Mouse (Mus musculus) CH12.LX (cell line): ENCODE data around the gene Rfx4. TPM values are rescaled to one million over a fixed set of nuclear protein-coding genes. Genes with fewer than 3 reads are reported as not detected.

Source experiments
- DNase-seq: peaks from one replicate; pipeline ENCODE4 v3.0.0-alpha.2; 2013; ENCODE audit errors: extremely low read depth
- H3K27ac ChIP-seq: 2 replicates; pipeline ENCODE4 v1.5.1; 2012; ENCODE audit warnings: low read depth, mild to moderate bottlenecking, control low read depth, moderate library complexity; ENCODE audit not compliant: insufficient read depth
- H3K27me3 ChIP-seq: replicated peaks from 2 replicates; pipeline ENCODE3; 2012; ENCODE audit warnings: inconsistent platforms
- H3K36me3 ChIP-seq, 2 experiments: replicated peaks in 1 of 2; 2 replicates each; pipeline versions ENCODE3 to v1.6.1; 2012; ENCODE audit warnings: inconsistent platforms in 1 of 2, low read length in 1 of 2, mild to moderate bottlenecking in 1 of 2, mixed read lengths in 1 of 2, moderate library complexity in 1 of 2; ENCODE audit not compliant: control insufficient read depth in 1 of 2, insufficient read depth in 1 of 2
- H3K4me1 ChIP-seq, 2 experiments: 2 replicates each; pipeline ENCODE4 v1.6.1; 2012; ENCODE audit warnings: inconsistent platforms in 1 of 2, moderate library complexity in 1 of 2; ENCODE audit not compliant: insufficient read depth in 2 of 2, control insufficient read depth in 1 of 2
- H3K4me2 ChIP-seq: 2 replicates; pipeline ENCODE4 v1.6.1; 2012; ENCODE audit warnings: low read depth, mild to moderate bottlenecking, control low read depth; ENCODE audit not compliant: poor library complexity, insufficient read depth, severe bottlenecking
- H3K4me3 ChIP-seq, 3 experiments: fragments of 150-350 bp in 1 of 3; sonication (generic) in 1 of 3; replicated peaks in 1 of 3; 2 replicates each; pipeline versions ENCODE3 to v1.5.1; 2011 to 2012; ENCODE audit warnings: low read depth in 2 of 3, low read length in 2 of 3, mild to moderate bottlenecking in 2 of 3, moderate library complexity in 2 of 3, control low read depth in 1 of 3, improper control_type of control experiment in 1 of 3, inconsistent platforms in 1 of 3, mixed read lengths in 1 of 3; ENCODE audit not compliant: poor library complexity in 1 of 3
- H3K79me2 ChIP-seq: replicated peaks from 2 replicates; pipeline ENCODE4 v1.6.1; 2012; ENCODE audit warnings: mild to moderate bottlenecking, moderate library complexity; ENCODE audit not compliant: control insufficient read depth, poor library complexity, insufficient read depth, severe bottlenecking; ENCODE audit errors: extremely low read depth
- H3K9ac ChIP-seq: 2 replicates; pipeline ENCODE4 v1.6.1; 2012; ENCODE audit warnings: low read depth, mild to moderate bottlenecking, control low read depth, moderate library complexity; ENCODE audit not compliant: insufficient read depth
- H3K9me3 ChIP-seq: replicated peaks from 2 replicates; pipeline ENCODE3; 2012; ENCODE audit warnings: low read length, inconsistent platforms, mixed read lengths
- ELF1 ChIP-seq: IDR thresholded peaks from 2 replicates; pipeline ENCODE4 v1.6.1; 2014; ENCODE audit warnings: low read depth, mild to moderate bottlenecking, inconsistent platforms, low read length, improper control_type of control experiment
- EP300 ChIP-seq: IDR thresholded peaks from 2 replicates; pipeline ENCODE4 v1.6.1; 2011; ENCODE audit warnings: low read length, improper control_type of control experiment
- ETS1 ChIP-seq: conservative IDR thresholded peaks from 2 replicates; pipeline ENCODE4 v1.6.1; 2012; ENCODE audit warnings: low read depth, mild to moderate bottlenecking, inconsistent platforms, low read length, improper control_type of control experiment, moderate library complexity
- HCFC1 ChIP-seq: IDR thresholded peaks from 2 replicates; pipeline ENCODE4 v1.6.1; 2012; ENCODE audit warnings: low read depth, mild to moderate bottlenecking, inconsistent platforms, low read length, improper control_type of control experiment
- KAT2A ChIP-seq: IDR thresholded peaks from 2 replicates; pipeline ENCODE4 v1.6.1; 2012; ENCODE audit warnings: low read length, improper control_type of control experiment, inconsistent platforms; ENCODE audit not compliant: insufficient replicate concordance
- MAFK ChIP-seq: IDR thresholded peaks from 2 replicates; pipeline ENCODE4 v1.6.1; 2011; ENCODE audit warnings: low read length, improper control_type of control experiment; ENCODE audit not compliant: insufficient replicate concordance
- MXI1 ChIP-seq: IDR thresholded peaks from 2 replicates; pipeline ENCODE4 v1.6.1; 2011; ENCODE audit warnings: mild to moderate bottlenecking, low read depth, low read length, improper control_type of control experiment
- NELFE ChIP-seq: IDR thresholded peaks from 2 replicates; pipeline ENCODE4 v1.6.1; 2011; ENCODE audit warnings: low read depth, low read length, improper control_type of control experiment
- POLR2A ChIP-seq: IDR thresholded peaks from 2 replicates; pipeline ENCODE4 v1.6.1; 2011; ENCODE audit warnings: low read depth, mild to moderate bottlenecking, improper control_type of control experiment, low read length
- POLR2AphosphoS2 ChIP-seq: IDR thresholded peaks from 2 replicates; pipeline ENCODE4 v1.6.1; 2011; ENCODE audit warnings: low read depth, low read length, improper control_type of control experiment
- ZC3H11A ChIP-seq: IDR thresholded peaks from 2 replicates; pipeline ENCODE4 v1.6.1; 2012; ENCODE audit warnings: low read depth, mild to moderate bottlenecking, inconsistent platforms, low read length, improper control_type of control experiment
- ZKSCAN1 ChIP-seq: IDR thresholded peaks from 2 replicates; pipeline ENCODE4 v1.6.1; 2012; ENCODE audit warnings: low read depth, inconsistent platforms, low read length, improper control_type of control experiment, borderline replicate concordance
- ZNF384 ChIP-seq: IDR thresholded peaks from 2 replicates; pipeline ENCODE4 v1.6.1; 2012; ENCODE audit warnings: low read depth, low read length, improper control_type of control experiment, inconsistent platforms
- dilution Hi-C: fragments of 300-500 bp; cut with MboI; formaldehyde crosslinking; loops from 2 replicates; pipeline ENCODE4 v1.14.3; 2020; ENCODE audit warnings: low sequenced_read_pairs; ENCODE audit not compliant: extremely low pct_unique_long_range_greater_than_20kb, extremely low pct_ligation_motif_present
- in situ Hi-C: fragments of 300-500 bp; cut with MboI; formaldehyde crosslinking; loops from 3 replicates; pipeline ENCODE4 v1.14.3; 2019; ENCODE audit warnings: low sequenced_read_pairs, low pct_ligation_motif_present, low pct_unique_long_range_greater_than_20kb, mixed read lengths
- polyA plus RNA-seq: library from polyadenylated mRNA; unstranded; fragments of >175 nt; gene quantifications from 2 replicates; pipeline ENCODE4 v1.2.1, GENCODE M21; 2012; ENCODE audit warnings: low read depth; ENCODE audit not compliant: insufficient read length
- total RNA-seq, 2 experiments: library from RNA; depleted of rRNA; stranded (reverse); fragments of 300-350 nt in 1 of 2; fragments of >200 nt in 1 of 2; gene quantifications; 2 replicates each; pipeline ENCODE4 v1.2.3; 2012 to 2014

The Rfx4 gene
- total and polyA plus RNA-seq, 3 experiments = 0.04 TPM; not detected in 2

DNA sequence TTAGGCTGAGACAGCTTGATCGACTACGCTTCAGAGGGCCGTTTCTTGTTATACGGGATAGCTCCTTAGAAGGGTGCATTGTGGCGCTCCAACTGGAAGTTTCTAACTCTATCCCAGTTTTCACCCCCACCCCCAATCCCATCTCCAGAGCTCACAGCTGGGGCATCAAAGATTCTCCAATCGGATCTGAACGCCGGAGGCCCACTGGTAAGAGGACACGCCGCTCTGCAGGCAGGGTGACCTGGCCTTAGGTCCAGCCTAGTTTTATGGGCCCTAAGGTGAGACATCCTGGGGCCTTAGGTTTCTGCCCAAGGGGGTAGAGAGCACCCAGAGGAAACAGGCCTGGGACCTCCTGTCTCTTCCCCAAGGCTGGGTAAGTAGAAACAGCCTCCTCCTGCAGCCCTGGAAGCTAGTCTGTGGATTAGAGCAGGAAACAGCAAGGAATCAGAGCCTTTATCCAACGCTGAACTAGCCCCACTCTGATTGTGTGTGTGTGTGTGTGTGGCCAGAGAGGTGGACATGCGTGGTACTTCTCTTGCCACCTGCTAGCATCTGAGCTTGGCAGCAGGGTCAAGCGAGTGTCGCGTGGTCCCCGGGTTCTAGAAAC lies 3.8 kb downstream of the Rfx4 start:
- H3K36me3 ChIP-seq = no peaks in the 10 kb centered on the region
- H3K79me2 ChIP-seq = no peaks in the 10 kb centered on the region
- H3K9ac ChIP-seq = no peak overlapping the region
- no peak for TF ChIP-seq NELFE
- no peak for TF ChIP-seq HCFC1
- TF ChIP-seq ZC3H11A = no peak
- TF ChIP-seq MAFK = no peak
- no peak for TF ChIP-seq ZKSCAN1
- TF ChIP-seq POLR2A = no peak
- TF ChIP-seq ZNF384 = no peak
- TF ChIP-seq ELF1 = no peak
- no peak overlapping the region for H3K4me2 ChIP-seq
- in situ Hi-C loops = no loop called here
- H3K4me3 ChIP-seq = no peak overlapping the region
- H3K9me3 ChIP-seq = no peaks in the 10 kb centered on the region
- peaks cover 2% of the 10 kb centered on the region for H3K27me3 ChIP-seq
- H3K27ac ChIP-seq = no peak overlapping the region
- no peak for DNase-seq
- dilution Hi-C loops = no loop called here
- no peaks in the 10 kb centered on the region for H3K4me1 ChIP-seq

GRCm38 (mm10) chr10:84760118-84761111 lies 4.6 kb downstream of the Rfx4 start:
- peaks cover 2% of the 10 kb centered on the region for H3K27me3 ChIP-seq
- no peak overlapping the region for H3K4me2 ChIP-seq

GRCm38 (mm10) chr10:84768766-84769165 lies 12.9 kb downstream of the Rfx4 start:
- Histone ChIP-seq H3K9ac (no peak overlapping the region), H3K79me2 (no peaks in the 10 kb centered on the region), H3K9me3 (no peaks in the 10 kb centered on the region), H3K4me1 (peaks cover 0 to 6% of the 10 kb centered on the region in 2 experiments; a peak in 2 of 4 replicates), H3K4me3 (no peak overlapping the region), H3K36me3 (no peaks in the 10 kb centered on the region), H3K27ac (no peak overlapping the region), H3K4me2 (no peak overlapping the region), H3K27me3 (peaks cover 7% of the 10 kb centered on the region)
- DNase-seq = no peak
- dilution Hi-C loops = no loop called here
- TF ChIP-seq POLR2AphosphoS2 = no peak
- in situ Hi-C loops = no loop called here

More at GRCm38 (mm10) chr10:84760118-84761111, 4.6 kb downstream of the Rfx4 start:
- H3K4me1 ChIP-seq = no peaks in the 10 kb centered on the region
- in situ Hi-C loops (no loop called here), dilution Hi-C loops (no loop called here)
- no peaks in the 10 kb centered on the region for H3K9me3 ChIP-seq
- no peaks in the 10 kb centered on the region for H3K36me3 ChIP-seq
- no peak for DNase-seq
- no peak overlapping the region for H3K4me3 ChIP-seq
- H3K27ac ChIP-seq = no peak overlapping the region
- TF ChIP-seq EP300 (no peak), MXI1 (no peak), ETS1 (no peak), POLR2AphosphoS2 (no peak), KAT2A (no peak)
- no peak overlapping the region for H3K9ac ChIP-seq
- no peaks in the 10 kb centered on the region for H3K79me2 ChIP-seq
